Mouse (Mus musculus) urinary bladder, postnatal 36 days (tissue): ENCODE results near the gene 4930539E08Rik.
A peak's percentile ranks its signal among the peaks of the same experiment; 100 is the strongest.

Experiments used
- DNase-seq, 2 experiments: peaks; one replicate each; pipeline ENCODE4 v3.0.0; 2022; ENCODE audit warnings: low spot score in 2 of 2, mixed read lengths in 1 of 2

The 4930539E08Rik gene

DNA sequence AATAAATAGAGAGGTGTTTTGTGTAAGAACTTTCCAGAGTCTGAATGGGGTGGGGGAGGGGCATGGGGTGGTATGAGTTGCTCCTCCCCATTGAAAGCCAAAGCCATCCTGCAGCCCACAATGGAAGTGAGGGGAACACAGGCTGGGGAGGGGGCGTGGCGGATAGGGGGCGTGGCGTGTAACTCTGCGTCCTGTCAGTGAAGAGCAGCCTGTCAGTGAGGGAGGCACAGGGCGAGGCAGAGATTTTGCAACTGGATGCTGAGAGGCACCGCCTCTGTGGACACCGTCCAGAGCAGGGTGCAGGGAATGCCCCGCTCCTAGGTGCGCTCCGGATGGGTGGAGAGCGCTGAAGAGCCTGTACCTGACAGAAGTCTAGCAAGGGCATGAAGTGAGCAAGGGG lies 56.9 kb downstream of the 4930539E08Rik start, which contains the start of gene Pnpla1:
Gene Pnpla1 (plus strand): TSS at position 207 of the 400 bp plus-strand sequence.
- DNase-seq, result peak in 1 of 2 experiments; percentile 33

DNA sequence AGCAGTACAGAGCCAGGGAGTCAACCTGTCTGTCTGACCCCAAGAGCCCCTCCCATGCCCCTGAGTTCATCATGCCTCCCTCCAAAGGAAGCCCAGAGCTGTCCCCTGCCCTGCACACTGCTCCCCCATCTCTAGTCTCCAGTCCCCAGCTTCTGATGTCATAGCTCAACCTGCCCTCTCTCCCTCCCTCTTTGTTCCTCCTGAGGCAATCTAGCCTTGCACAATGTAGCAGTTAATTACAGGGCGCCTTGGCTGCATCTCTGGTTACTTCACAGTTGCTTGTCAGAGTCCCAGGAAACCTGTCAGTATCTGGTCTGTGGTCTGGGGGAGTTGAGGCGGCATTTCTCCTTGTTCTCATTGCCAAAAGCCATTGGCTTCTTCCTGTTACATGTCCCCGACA lies 59.1 kb downstream of the 4930539E08Rik start:
- peak in 1 of 2 experiments; percentile 44 for DNase-seq

DNA sequence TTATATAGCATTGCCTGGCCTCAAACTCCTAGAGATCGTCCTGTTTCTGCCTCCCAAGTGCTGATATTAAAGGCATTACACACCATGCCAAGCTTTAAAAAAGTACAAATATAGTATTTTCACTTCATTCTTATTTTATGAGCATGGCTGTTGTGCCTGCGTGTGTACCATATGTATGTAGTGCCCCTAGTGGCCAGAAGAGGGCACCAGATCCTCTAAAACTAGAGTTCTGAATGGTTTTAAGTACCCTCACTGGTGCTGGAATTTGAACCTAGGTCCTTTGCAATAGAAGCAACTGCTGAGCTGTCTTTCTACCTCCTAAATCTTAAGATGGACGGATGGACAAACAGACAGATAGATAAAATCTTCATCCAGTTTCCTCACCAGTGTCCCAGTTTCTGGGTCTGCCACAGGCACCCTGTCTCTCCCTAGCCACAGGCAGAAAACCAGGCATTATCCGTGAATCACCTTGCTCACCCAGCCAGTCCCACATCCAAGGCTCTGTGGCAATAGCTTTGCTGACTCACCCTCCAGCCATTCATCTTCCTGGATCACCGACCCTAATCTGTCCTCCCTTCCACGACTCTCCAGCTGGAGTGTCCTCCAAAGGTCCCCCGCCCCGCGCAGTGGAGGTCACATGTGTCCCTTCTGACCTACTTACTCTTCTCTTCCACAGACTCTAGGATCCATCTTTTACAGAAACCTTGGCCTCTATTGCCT lies 59.8 kb downstream of the 4930539E08Rik start:
- DNase-seq, result peak; percentile 28 to 59

DNA sequence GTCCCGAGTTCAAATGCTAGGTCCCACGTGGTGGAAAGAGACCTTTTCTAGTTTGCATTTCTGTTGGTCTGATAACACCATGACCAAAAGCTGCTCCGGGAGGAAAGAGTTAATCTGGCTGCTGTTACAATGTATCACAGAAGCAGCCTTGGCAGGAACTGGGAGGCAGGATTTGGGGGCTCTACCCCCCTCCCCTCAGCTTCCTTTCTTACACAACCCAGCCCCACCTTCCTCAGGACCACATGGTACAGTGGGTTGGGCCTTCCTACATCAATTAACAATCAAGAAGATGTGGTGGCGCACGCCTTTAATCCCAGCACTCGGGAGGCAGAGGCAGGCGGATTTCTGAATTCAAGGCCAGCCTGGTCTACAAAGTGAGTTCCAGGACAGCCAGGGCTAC lies 60.7 kb downstream of the 4930539E08Rik start:
- no peak for DNase-seq

DNA sequence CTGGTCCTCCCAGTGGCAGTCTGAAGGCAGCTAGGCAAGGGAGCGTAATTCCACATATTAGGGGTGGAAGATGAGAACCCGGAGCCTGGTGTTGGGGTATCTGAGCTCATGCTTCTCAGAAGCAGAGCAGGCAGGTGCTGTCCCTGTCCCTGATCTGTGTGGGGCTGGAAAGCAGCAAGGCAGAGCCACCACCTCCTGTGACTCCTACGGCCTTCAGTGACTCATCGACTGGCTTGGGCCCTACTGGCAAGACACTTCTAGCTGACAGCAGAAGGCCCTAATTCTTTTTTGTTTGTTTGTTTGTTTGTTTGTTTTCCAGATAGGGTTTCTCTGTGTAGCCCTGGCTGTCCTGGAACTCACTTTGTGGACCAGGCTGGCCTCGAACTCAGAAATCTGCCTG lies 64.6 kb downstream of the 4930539E08Rik start:
- DNase-seq, result no peak

DNA sequence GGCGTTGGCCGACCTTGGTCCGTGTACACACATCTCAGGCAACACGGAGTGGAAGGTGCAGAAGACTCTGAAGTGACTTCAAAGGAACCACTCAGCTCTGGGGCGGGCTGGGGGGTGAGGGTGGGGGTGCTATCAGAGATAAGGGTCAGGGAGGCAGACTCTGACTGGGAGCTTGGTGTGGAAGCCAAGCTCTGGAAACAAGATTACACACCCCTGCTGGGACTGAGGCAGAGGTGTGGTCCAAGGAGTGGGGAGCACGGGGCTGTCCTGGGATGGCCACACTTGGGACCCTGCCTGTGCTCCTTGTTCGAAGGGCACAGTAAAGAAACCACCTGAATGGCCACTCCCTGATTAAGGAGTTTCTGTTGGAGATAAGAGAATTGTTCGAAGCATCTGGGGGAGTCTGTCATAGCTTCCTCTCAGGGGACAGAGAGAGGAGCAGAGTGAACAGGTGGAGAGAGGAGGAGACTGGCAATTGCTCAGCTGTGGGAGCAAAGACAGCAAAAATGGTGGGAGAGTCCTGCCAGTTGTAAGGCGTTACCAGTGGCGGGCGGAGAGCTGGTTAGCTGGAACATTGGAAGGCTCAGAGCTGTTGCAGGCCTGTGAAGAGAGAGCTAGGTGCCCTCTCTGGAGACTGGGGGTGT lies 68.0 kb downstream of the 4930539E08Rik start:
- no peak for DNase-seq
